Mouse (Mus musculus) left cerebral cortex, postnatal 10 days (tissue): ENCODE measurements around the gene Dram2. TPM values are rescaled to one million over a fixed set of nuclear protein-coding genes. Genes with fewer than 3 reads are reported as not detected.

Experiments
- total RNA-seq, 2 experiments: library from RNA; stranded (reverse); gene quantifications; 2 replicates each; pipeline ENCODE4 v1.2.3; 2021

Dram2 gene
- total RNA-seq, 2 experiments from 2014 or later, result 41.9 to 48.6 TPM

Other genes starting within 250 kb of the Dram2 start
- not detected for gene Chil6, start 141.6 kb upstream of the Dram2 start, total RNA-seq
- under 1 TPM in 1 of 2 experiments, not detected in 1; 0.26 TPM for gene Dennd2d, start 65.4 kb upstream of the Dram2 start, total RNA-seq
- gene Cept1, start within 50 bp of the Dram2 start, total RNA-seq, result 10 to 100 TPM; 39.8 to 44.3 TPM
- gene Lrif1, start 137.2 kb downstream of the Dram2 start, total RNA-seq, result 10 to 100 TPM; 19.9 to 20.1 TPM
- 1 to 10 TPM; 8.1 to 8.3 TPM for gene Cd53, start 242.4 kb downstream of the Dram2 start, total RNA-seq